Mouse (Mus musculus): ENCODE measurements around the gene Commd9.

- TF ChIP-seq POLR2A (IDR thresholded peaks at IDR 0.05; ENCODE audit: control insufficient read depth, low read depth, low read length) (no peak), CTCF (IDR thresholded peaks at IDR 0.05; ENCODE audit: control insufficient read depth, insufficient read depth, insufficient replicate concordance, low read depth, low read length) (no peak)
These were observed 36.3 kb downstream of the Commd9 start for GRCm38 (mm10) chr2:101922302-101922701.
